Mouse (Mus musculus): ENCODE measurements around the gene Gnaz. TPM values are rescaled to one million over a fixed set of nuclear protein-coding genes. Genes with fewer than 3 reads are reported as not detected.

Gnaz gene
- total RNA-seq (2023): not detected

DNA sequence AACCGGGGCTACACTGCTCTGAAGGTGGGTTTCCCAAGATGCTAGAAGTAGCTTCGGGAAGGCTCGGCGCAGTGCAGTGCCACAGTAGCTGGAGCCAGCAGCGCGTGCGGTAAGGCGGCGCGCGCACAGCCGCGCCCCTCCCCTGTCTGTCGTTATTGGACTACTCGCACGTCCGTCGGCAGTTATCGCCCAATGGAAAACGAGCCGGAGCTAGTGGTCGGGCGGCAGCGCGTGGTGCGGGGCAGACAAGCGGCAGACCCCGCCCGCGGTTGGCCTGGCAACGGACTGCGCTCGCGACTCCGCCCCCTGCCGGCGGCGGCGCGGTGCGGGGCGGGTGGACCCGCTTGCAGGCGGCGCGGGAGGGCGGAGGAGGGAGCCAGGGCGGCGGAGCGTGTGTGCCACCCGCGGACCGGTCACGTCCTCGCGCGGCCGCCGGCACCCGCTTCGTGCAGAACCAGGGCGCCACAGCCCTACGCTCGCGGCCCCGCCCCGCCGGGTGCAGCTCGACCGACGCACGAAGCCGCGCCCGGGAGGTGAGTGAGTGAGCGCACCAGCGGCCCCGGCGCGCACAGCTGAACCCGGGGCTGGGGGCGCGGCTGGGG, at the start of gene Gnaz:
Gnaz (plus strand) TSS at position 328 of the 602 bp plus-strand sequence.

DNA sequence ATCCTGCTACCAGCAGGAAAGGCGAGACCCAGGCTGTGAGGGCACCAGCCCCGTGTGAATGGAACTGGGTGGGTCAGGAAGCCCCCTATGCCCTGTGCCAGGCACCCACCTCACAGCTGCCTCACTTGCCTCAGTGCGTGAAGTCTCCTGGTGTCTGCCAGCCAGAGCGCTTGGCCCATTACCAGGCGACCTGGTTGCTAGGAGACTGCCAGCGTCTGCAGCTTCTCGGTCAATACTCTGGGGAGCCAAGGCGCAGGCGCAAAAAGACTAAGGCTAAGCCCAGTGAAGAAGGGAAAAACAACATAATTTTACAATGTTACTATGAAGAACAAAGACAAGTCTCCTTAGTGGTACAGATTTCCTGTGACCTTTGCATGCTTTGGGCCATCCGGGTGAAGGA, 65.4 kb downstream of the Gnaz start, which contains the start of gene Rsph14:
Rsph14 (minus strand) TSS at position 192 of the 400 bp plus-strand sequence.

DNA sequence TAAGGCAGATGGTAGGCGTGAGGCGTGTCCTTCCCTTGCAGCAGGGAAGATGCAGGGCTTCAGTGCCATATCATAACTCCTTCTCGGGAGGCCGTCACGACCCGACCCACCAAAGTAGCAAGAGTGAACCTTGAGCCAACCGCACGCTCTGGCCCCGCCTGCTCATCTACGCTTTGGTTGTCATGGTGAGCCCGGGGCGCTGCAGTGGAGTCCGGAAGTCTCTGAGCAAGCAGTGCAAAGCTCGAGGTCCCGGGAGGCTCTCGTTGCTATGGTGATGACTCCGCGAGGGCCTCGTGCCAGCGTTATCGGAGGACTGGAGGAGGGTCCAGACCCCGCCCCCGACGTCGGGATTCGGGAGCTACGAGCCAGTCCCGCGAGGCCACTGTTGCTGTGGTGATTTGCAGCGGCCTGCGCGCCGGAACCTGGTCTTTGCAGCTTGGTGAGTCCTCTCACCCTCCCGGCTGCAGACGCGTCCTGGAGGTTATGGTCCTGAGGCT, 70.0 kb downstream of the Gnaz start, which contains the start of gene Rab36:
Rab36 (plus strand) TSS at position 176 of the 497 bp plus-strand sequence.

DNA sequence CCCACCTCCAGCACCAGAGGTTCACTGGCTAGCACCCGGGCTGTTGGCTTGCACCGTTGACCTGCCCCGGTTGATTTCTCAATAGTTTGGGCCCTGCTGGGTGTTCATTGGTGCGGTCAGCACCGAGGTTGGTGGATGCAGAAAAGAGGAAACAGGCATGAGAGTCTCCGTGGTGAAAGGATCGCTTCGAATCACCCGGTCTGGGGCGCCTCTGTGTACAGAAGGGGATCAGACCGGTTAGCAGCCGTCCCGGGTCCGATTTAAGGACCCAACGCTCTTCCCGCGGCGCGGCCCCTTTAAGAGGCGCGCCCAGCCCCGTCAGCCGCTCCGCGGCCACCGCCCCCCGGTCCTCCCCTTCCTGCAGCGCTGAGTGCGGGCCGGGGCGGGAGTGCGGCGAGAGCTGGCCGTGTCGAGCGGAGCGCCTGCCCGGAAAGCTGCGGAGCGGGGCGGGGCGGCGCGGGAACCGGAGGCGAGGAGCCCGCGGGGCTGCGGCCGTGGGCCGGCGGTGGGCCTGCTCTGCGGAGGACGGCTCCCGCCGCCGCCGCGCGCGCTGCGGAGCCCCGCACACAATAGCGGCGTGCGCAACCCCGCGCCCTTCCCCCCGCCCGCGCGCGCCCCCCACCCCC, 93.4 kb downstream of the Gnaz start, which contains the start of gene Bcr:
Bcr (plus strand) TSS at position 376 of the 626 bp plus-strand sequence.

Other genes starting within 250 kb of the Gnaz start
- gene Rsph14, start 65.4 kb downstream of the Gnaz start, total RNA-seq (2023): not detected
- gene Rab36, start 69.9 kb downstream of the Gnaz start, total RNA-seq (2023): not detected
- 29.2 TPM for gene Bcr, start 93.4 kb downstream of the Gnaz start, total RNA-seq (2023)
- gene Specc1l, start 244.9 kb downstream of the Gnaz start, total RNA-seq (2023): 56.8 TPM

Data from CD4-positive naive resting alpha-beta T cell, adult 57 days (primary cell).